Comparison of ENCODE assay signal across 15 mouse cellular contexts in the genomic region with DNA sequence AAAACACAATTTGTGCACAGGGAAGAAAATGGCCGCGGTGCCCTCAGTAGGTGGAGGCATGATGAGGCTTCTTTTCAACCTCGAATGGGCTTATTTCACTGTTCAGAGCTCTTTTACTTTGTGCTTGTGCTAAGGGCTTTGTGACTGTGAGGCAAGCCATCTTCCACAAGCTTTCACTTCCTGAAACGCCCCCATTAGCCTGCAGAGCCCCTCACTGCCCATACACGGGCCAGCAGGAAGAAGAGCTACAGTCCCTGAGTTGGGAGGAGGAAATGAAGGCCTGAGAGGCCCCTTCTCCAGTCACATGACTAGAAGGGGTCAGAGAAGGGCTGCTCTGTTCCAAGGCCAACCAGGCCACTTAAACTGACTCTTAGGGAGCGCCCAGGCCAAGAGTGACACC. TPM values are rescaled to one million over a fixed set of nuclear protein-coding genes. Genes with fewer than 3 reads are reported as not detected.
A peak's percentile ranks its signal among the peaks of the same experiment; 100 is the strongest.
DNase-seq lines count a peak whose midpoint lies in the region; ATAC-seq and TF ChIP-seq lines count a peak whose summit lies in the region.
"Had no signal": no experiment of that assay in that cellular context is flagged by ENCODE, and none has a peak within 500 bp of the region (broad histone marks: within the 10 kb centered on the region; RNA-seq: fewer than 3 reads in every experiment).

No protein-coding gene starts in this region.

- no peak overlapping the region for H3K9ac ChIP-seq in forebrain, embryonic 14.5 days (ENCODE audit: low read length)
- no peak overlapping the region for H3K9ac ChIP-seq in intestine, embryonic 16.5 days (ENCODE audit: low read depth, low read length)
- no peak overlapping the region for H3K9ac ChIP-seq in intestine, postnatal 0 days (ENCODE audit: low read depth, low read length)
- H3K9ac ChIP-seq in hindbrain, embryonic 12.5 days: no peak overlapping the region
- H3K9ac ChIP-seq: forebrain, postnatal 0 days; liver, embryonic 14.5 days had no signal

- no peak overlapping the region for H3K4me2 ChIP-seq in forebrain, embryonic 14.5 days (ENCODE audit: low read length)
- H3K4me2 ChIP-seq in intestine, embryonic 16.5 days (ENCODE audit: low read depth, low read length): no peak overlapping the region
- no peak overlapping the region for H3K4me2 ChIP-seq in intestine, postnatal 0 days (replicated peaks; ENCODE audit: low read depth)
- no peak overlapping the region for H3K4me2 ChIP-seq in hindbrain, embryonic 12.5 days (replicated peaks)

- peaks cover under 1% of the 10 kb centered on the region; the same call in 1 of the 2 replicates for H3K9me3 ChIP-seq in forebrain, embryonic 10.5 days
- H3K9me3 ChIP-seq in forebrain, embryonic 14.5 days (replicated peaks; ENCODE audit: control insufficient read depth, low read length): no peaks in the 10 kb centered on the region
- no peaks in the 10 kb centered on the region for H3K9me3 ChIP-seq in intestine, embryonic 16.5 days (ENCODE audit: control insufficient read depth, low read length)
- no peaks in the 10 kb centered on the region for H3K9me3 ChIP-seq in intestine, postnatal 0 days (ENCODE audit: control insufficient read depth)
- no peaks in the 10 kb centered on the region for H3K9me3 ChIP-seq in hindbrain, embryonic 12.5 days (replicated peaks)

- TF ChIP-seq CTCF in intestine, postnatal 0 days (IDR thresholded peaks at IDR 0.05; ENCODE audit: low read depth): no peak

- peak overlapping the region; percentile 35; the same call in 1 of the 2 replicates for H3K27ac ChIP-seq in forebrain, embryonic 10.5 days
- no peak overlapping the region for H3K27ac ChIP-seq in forebrain, embryonic 14.5 days (ENCODE audit: low read depth, low read length)
- H3K27ac ChIP-seq in intestine, embryonic 16.5 days (ENCODE audit: low read length): 0 out of 2 replicates have a peak overlapping the region, but pooled peaks have one; percentile 13
- no peak overlapping the region for H3K27ac ChIP-seq in intestine, postnatal 0 days (ENCODE audit: low read depth, low read length)
- no peak overlapping the region for H3K27ac ChIP-seq in hindbrain, embryonic 12.5 days
- H3K27ac ChIP-seq: liver, embryonic 14.5 days had no signal

- H3K4me3 ChIP-seq in forebrain, embryonic 10.5 days: no peak overlapping the region
- no peak overlapping the region for H3K4me3 ChIP-seq in forebrain, embryonic 14.5 days (ENCODE audit: low read depth, low read length)
- no peak overlapping the region for H3K4me3 ChIP-seq in intestine, embryonic 16.5 days (ENCODE audit: low read length)
- H3K4me3 ChIP-seq in intestine, postnatal 0 days (ENCODE audit: low read depth, low read length): no peak overlapping the region
- no peak overlapping the region for H3K4me3 ChIP-seq in hindbrain, embryonic 12.5 days

- ATAC-seq in forebrain, embryonic 14.5 days: no peak
- ATAC-seq in intestine, embryonic 16.5 days: 0 out of 2 replicates have a peak, but pooled peaks have one; percentile 16
- no peak for ATAC-seq in intestine, postnatal 0 days
- no peak for ATAC-seq in hindbrain, embryonic 12.5 days (ENCODE audit: low FRiP score)
- ATAC-seq: forebrain, postnatal 0 days had no signal

- H3K36me3 ChIP-seq in forebrain, embryonic 10.5 days (replicated peaks): no peaks in the 10 kb centered on the region
- no peaks in the 10 kb centered on the region for H3K36me3 ChIP-seq in forebrain, embryonic 14.5 days (ENCODE audit: control insufficient read depth, insufficient read depth, low read length)
- H3K36me3 ChIP-seq in intestine, embryonic 16.5 days (ENCODE audit: control insufficient read depth, insufficient read depth, low read length): no peaks in the 10 kb centered on the region
- H3K36me3 ChIP-seq in intestine, postnatal 0 days (ENCODE audit: control insufficient read depth, insufficient read depth): no peaks in the 10 kb centered on the region
- H3K36me3 ChIP-seq in hindbrain, embryonic 12.5 days: no peaks in the 10 kb centered on the region

- no peak for DNase-seq in forebrain, embryonic 10.5 days (ENCODE audit: extremely low spot score, low spot score)
- DNase-seq in forebrain, embryonic 14.5 days (ENCODE audit: low spot score): no peak
- DNase-seq in adipocyte (ENCODE audit: low spot score): peak; percentile 28
- DNase-seq in lung, postnatal 36 days: peak; percentile 42
- DNase-seq in right cerebral cortex, postnatal 36 days (ENCODE audit: low spot score in 2 of 2): no peak
- DNase-seq: adrenal gland, postnatal 36 days; forebrain, postnatal 0 days; gastrocnemius, postnatal 36 days; midbrain, embryonic 14.5 days had no signal

- peaks cover 20% of the 10 kb centered on the region for H3K4me1 ChIP-seq in forebrain, embryonic 10.5 days
- H3K4me1 ChIP-seq in forebrain, embryonic 14.5 days (ENCODE audit: control insufficient read depth, insufficient read depth, low read length): peaks cover 2% of the 10 kb centered on the region; the same call in 1 of the 2 replicates
- H3K4me1 ChIP-seq in intestine, embryonic 16.5 days (ENCODE audit: control insufficient read depth, insufficient read depth, low read length): peaks cover 9% of the 10 kb centered on the region; the same call in 1 of the 2 replicates
- H3K4me1 ChIP-seq in intestine, postnatal 0 days (replicated peaks; ENCODE audit: control insufficient read depth, insufficient read depth, low read length): no peaks in the 10 kb centered on the region
- H3K4me1 ChIP-seq in hindbrain, embryonic 12.5 days: peaks cover 7% of the 10 kb centered on the region

- H3K27me3 ChIP-seq in forebrain, embryonic 10.5 days (ENCODE audit: poor library complexity, severe bottlenecking): peaks cover 36% of the 10 kb centered on the region
- 0 out of 2 replicates have a peak, but pooled peaks cover 2% of the 10 kb centered on the region for H3K27me3 ChIP-seq in forebrain, embryonic 14.5 days (replicated peaks; ENCODE audit: control insufficient read depth, insufficient read depth, low read length)
- no peaks in the 10 kb centered on the region for H3K27me3 ChIP-seq in intestine, embryonic 16.5 days (replicated peaks; ENCODE audit: control insufficient read depth, insufficient read depth, low read length)
- no peaks in the 10 kb centered on the region for H3K27me3 ChIP-seq in intestine, postnatal 0 days (replicated peaks; ENCODE audit: control insufficient read depth, insufficient read depth, low read length)
- H3K27me3 ChIP-seq in hindbrain, embryonic 12.5 days: peaks cover 38% of the 10 kb centered on the region

- 73% methylated on average over 6 of the region's 6 CpGs for WGBS in forebrain, embryonic 10.5 days
- 76% methylated on average over 6 of the region's 6 CpGs for WGBS in forebrain, embryonic 14.5 days
- WGBS in intestine, embryonic 16.5 days: 67% methylated on average over 6 of the region's 6 CpGs
- WGBS in intestine, postnatal 0 days: 67% methylated on average over 6 of the region's 6 CpGs
- 73% methylated on average over 6 of the region's 6 CpGs for WGBS in hindbrain, embryonic 12.5 days

RNA-seq across cellular contexts. Expression of a gene that starts 1.2 kb away (rescaled TPM):
- 117 and 123 TPM in 2 replicates for polyA plus RNA-seq in forebrain, embryonic 10.5 days (2016; fragmentation: Nextera tagmentation; extraction: Ambion mirVana)
- polyA plus RNA-seq in forebrain, embryonic 14.5 days (2014; fragmentation: Nextera tagmentation; extraction: Ambion mirVana): 114 and 158 TPM in 2 replicates
- polyA plus RNA-seq in intestine, embryonic 16.5 days (2015; fragmentation: Nextera tagmentation; extraction: Ambion mirVana): 28.9 and 30.8 TPM in 2 replicates
- 18.2 and 25.7 TPM in 2 replicates for polyA plus RNA-seq in intestine, postnatal 0 days (2015; fragmentation: Nextera tagmentation; extraction: Ambion mirVana)
- polyA plus RNA-seq in hindbrain, embryonic 12.5 days (2016; fragmentation: Nextera tagmentation; extraction: Ambion mirVana): 280 and 284 TPM in 2 replicates

RNA-seq across cellular contexts. Expression of a gene that starts 48.5 kb away (rescaled TPM):
- polyA plus RNA-seq in forebrain, embryonic 10.5 days (2016; fragmentation: Nextera tagmentation; extraction: Ambion mirVana): not detected in 2 replicates
- polyA plus RNA-seq in forebrain, embryonic 14.5 days (2014; fragmentation: Nextera tagmentation; extraction: Ambion mirVana): 0.18 TPM in 1 of 2 replicates, not detected in the other
- polyA plus RNA-seq in intestine, embryonic 16.5 days (2015; fragmentation: Nextera tagmentation; extraction: Ambion mirVana): not detected in 2 replicates
- not detected in 2 replicates for polyA plus RNA-seq in intestine, postnatal 0 days (2015; fragmentation: Nextera tagmentation; extraction: Ambion mirVana)
- polyA plus RNA-seq in hindbrain, embryonic 12.5 days (2016; fragmentation: Nextera tagmentation; extraction: Ambion mirVana): not detected in 2 replicates
- polyA plus RNA-seq: liver, embryonic 14.5 days; midbrain, embryonic 14.5 days; neural tube, embryonic 11.5 days; small intestine, adult 2 months had no signal

RNA-seq across cellular contexts. Expression of a gene that starts 53.2 kb away (rescaled TPM):
- 50.0 and 56.1 TPM in 2 replicates for polyA plus RNA-seq in forebrain, embryonic 10.5 days (2016; fragmentation: Nextera tagmentation; extraction: Ambion mirVana)
- polyA plus RNA-seq in forebrain, embryonic 14.5 days (2014; fragmentation: Nextera tagmentation; extraction: Ambion mirVana): 20.3 and 30.6 TPM in 2 replicates
- polyA plus RNA-seq in intestine, embryonic 16.5 days (2015; fragmentation: Nextera tagmentation; extraction: Ambion mirVana): 43.6 and 46.4 TPM in 2 replicates
- polyA plus RNA-seq in intestine, postnatal 0 days (2015; fragmentation: Nextera tagmentation; extraction: Ambion mirVana): 32.7 and 34.1 TPM in 2 replicates
- 46.2 and 52.0 TPM in 2 replicates for polyA plus RNA-seq in hindbrain, embryonic 12.5 days (2016; fragmentation: Nextera tagmentation; extraction: Ambion mirVana)

RNA-seq across cellular contexts. Expression of a gene that starts 59.7 kb away (rescaled TPM):
- 7.4 and 7.5 TPM in 2 replicates for polyA plus RNA-seq in forebrain, embryonic 10.5 days (2016; fragmentation: Nextera tagmentation; extraction: Ambion mirVana)
- polyA plus RNA-seq in forebrain, embryonic 14.5 days (2014; fragmentation: Nextera tagmentation; extraction: Ambion mirVana): 6.8 and 8.4 TPM in 2 replicates
- polyA plus RNA-seq in intestine, embryonic 16.5 days (2015; fragmentation: Nextera tagmentation; extraction: Ambion mirVana): 72.5 and 74.5 TPM in 2 replicates
- 75.7 and 95.2 TPM in 2 replicates for polyA plus RNA-seq in intestine, postnatal 0 days (2015; fragmentation: Nextera tagmentation; extraction: Ambion mirVana)
- polyA plus RNA-seq in hindbrain, embryonic 12.5 days (2016; fragmentation: Nextera tagmentation; extraction: Ambion mirVana): 32.2 and 39.2 TPM in 2 replicates

Comparison
In these comparisons a context has a peak if more than half of its experiments do, and no peak if none do; other contexts are left out.
1. H3K27ac ChIP-seq: peak in forebrain, embryonic 10.5 days (single experiment) and intestine, embryonic 16.5 days (single experiment); none in forebrain, embryonic 14.5 days (single experiment), intestine, postnatal 0 days (single experiment) and hindbrain, embryonic 12.5 days (single experiment).
2. DNase-seq: peak in adipocyte (single experiment) and lung, postnatal 36 days (single experiment); none in forebrain, embryonic 10.5 days (single experiment), forebrain, embryonic 14.5 days (single experiment) and right cerebral cortex, postnatal 36 days (0 of 2).